9 mouse cellular contexts compared by ENCODE assay signal in the genomic region with DNA sequence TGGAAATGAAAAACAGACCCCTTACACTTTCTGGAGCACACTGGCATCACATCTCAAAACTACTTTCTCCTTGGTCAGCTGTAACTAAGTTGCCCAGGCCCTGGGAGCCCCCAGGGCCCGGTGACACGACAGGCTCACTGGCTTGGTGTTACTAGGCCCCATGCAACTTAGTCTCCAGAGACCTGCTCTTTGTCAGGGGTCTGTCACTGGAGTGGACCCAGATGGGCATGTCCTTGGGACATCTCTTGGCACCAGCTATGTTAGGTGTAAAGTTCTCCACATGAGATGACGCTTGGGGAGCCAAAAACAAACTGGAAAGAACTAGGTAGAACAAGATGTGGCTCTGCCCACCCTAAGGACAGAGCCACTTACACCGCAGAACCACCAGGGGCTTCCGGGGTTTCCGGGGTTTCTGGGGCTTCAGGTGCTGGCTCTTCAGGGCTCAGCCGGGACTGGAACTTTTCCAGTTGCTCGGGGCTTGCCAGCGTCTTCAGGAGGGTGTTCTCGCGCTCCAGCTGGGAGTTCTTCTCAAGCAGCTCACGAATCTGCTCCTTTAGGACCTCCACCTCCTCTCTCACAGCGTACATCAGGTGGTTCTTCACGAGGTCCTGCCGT. TPM values are rescaled to one million over a fixed set of nuclear protein-coding genes. Genes with fewer than 3 reads are reported as not detected.
DNase-seq lines count a peak whose midpoint lies in the region; ATAC-seq and TF ChIP-seq lines count a peak whose summit lies in the region.
"Had no signal": no experiment of that assay in that cellular context is flagged by ENCODE, and none has a peak within 500 bp of the region (broad histone marks: within the 10 kb centered on the region; RNA-seq: fewer than 3 reads in every experiment).

No protein-coding gene starts in this region.

- DNase-seq in hindbrain, embryonic 10.5 days (ENCODE audit: low spot score): no peak
- DNase-seq in CD4-positive helper T cell, adult 2 months (ENCODE audit: low read depth, low spot score): peak; percentile 59
- DNase-seq in testis, postnatal 10 days (ENCODE audit: low spot score): no peak
- DNase-seq in adipocyte (ENCODE audit: low spot score): no peak
- DNase-seq in left cerebral cortex, adult 8-10 months (ENCODE audit: low spot score in 2 of 2): no peak
- DNase-seq: embryo, embryonic 11 days had no signal

- peaks cover 6% of the 10 kb centered on the region; the same call in 1 of the 2 replicates for H3K4me1 ChIP-seq in hindbrain, embryonic 12.5 days
- H3K4me1 ChIP-seq in hindbrain, embryonic 10.5 days (replicated peaks): peaks cover 24% of the 10 kb centered on the region; the same call in 1 of the 2 replicates
- no peaks in the 10 kb centered on the region; the same call in 1 of the 2 replicates for H3K4me1 ChIP-seq in bone marrow, adult 2 months (ENCODE audit: control insufficient read depth, insufficient read depth, low read length)

- TF ChIP-seq POLR2A in bone marrow, adult 2 months (IDR thresholded peaks at IDR 0.05; ENCODE audit: borderline replicate concordance, control insufficient read depth, low read depth, low read length): no peak
- TF ChIP-seq POLR2A in myocyte (IDR thresholded peaks at IDR 0.05; ENCODE audit: insufficient read length, low read depth): no peak

- H3K36me3 ChIP-seq in hindbrain, embryonic 12.5 days: no peaks in the 10 kb centered on the region
- H3K36me3 ChIP-seq in hindbrain, embryonic 10.5 days: peaks cover 10% of the 10 kb centered on the region
- H3K36me3 ChIP-seq in myocyte (ENCODE audit: control insufficient read depth, insufficient read depth): peaks cover 3% of the 10 kb centered on the region

- H3K4me3 ChIP-seq in hindbrain, embryonic 12.5 days: no peak overlapping the region
- no peak overlapping the region for H3K4me3 ChIP-seq in hindbrain, embryonic 10.5 days
- H3K4me3 ChIP-seq in bone marrow, adult 2 months (replicated peaks; ENCODE audit: control insufficient read depth, low read depth, low read length): peak overlapping the region; percentile 84
- peak overlapping the region; percentile 81 for H3K4me3 ChIP-seq in myocyte

- H3K27me3 ChIP-seq in hindbrain, embryonic 12.5 days: peaks cover 54% of the 10 kb centered on the region
- H3K27me3 ChIP-seq in hindbrain, embryonic 10.5 days (ENCODE audit: insufficient read depth, poor library complexity, severe bottlenecking): peaks cover 73% of the 10 kb centered on the region
- H3K27me3 ChIP-seq in myocyte (ENCODE audit: control insufficient read depth, insufficient read depth, insufficient read length): no peaks in the 10 kb centered on the region

- 90% methylated on average over 15 of the region's 15 CpGs for WGBS in hindbrain, embryonic 12.5 days
- WGBS in hindbrain, embryonic 10.5 days: 87% methylated on average over 15 of the region's 15 CpGs
- 24% methylated on average over 15 of the region's 15 CpGs for WGBS in bone marrow, adult 2 months

- H3K4me2 ChIP-seq in hindbrain, embryonic 12.5 days (replicated peaks): 0 out of 2 replicates have a peak overlapping the region, but pooled peaks have one; percentile 59
- peak overlapping the region; percentile 88 for H3K4me2 ChIP-seq in myocyte (ENCODE audit: low read depth)

- no peak overlapping the region for H3ac ChIP-seq in myocyte (ENCODE audit: control insufficient read depth, insufficient read length)

- TF ChIP-seq CTCF in bone marrow, adult 2 months (IDR thresholded peaks at IDR 0.05; ENCODE audit: control insufficient read depth, insufficient read depth, low read length): no peak

- H3K9me3 ChIP-seq in hindbrain, embryonic 12.5 days (replicated peaks): no peaks in the 10 kb centered on the region
- no peaks in the 10 kb centered on the region for H3K9me3 ChIP-seq in hindbrain, embryonic 10.5 days

- ATAC-seq in hindbrain, embryonic 12.5 days (ENCODE audit: low FRiP score): no peak

- H3K79me2 ChIP-seq in myocyte (ENCODE audit: control insufficient read depth, insufficient read depth): peaks cover 15% of the 10 kb centered on the region

- no peak overlapping the region for H3K27ac ChIP-seq in hindbrain, embryonic 12.5 days
- no peak overlapping the region for H3K27ac ChIP-seq in hindbrain, embryonic 10.5 days
- H3K27ac ChIP-seq in bone marrow, adult 2 months (ENCODE audit: control insufficient read depth, insufficient read depth, low read depth, low read length, poor library complexity): peak overlapping the region; percentile 85

- H3K9ac ChIP-seq in hindbrain, embryonic 12.5 days: no peak overlapping the region

TF ChIP-seq in myocyte, 11 proteins besides CTCF, POLR2A, EP300 and RAD21:
- TF ChIP-seq POLR2AphosphoS2 (IDR thresholded peaks at IDR 0.05; ENCODE audit: insufficient read length, low read depth): no peak
- TF ChIP-seq CEBPB (IDR thresholded peaks at IDR 0.05; ENCODE audit: insufficient read depth, poor library complexity, severe bottlenecking): no peak
- TF ChIP-seq MYOG (IDR thresholded peaks at IDR 0.05; ENCODE audit: control insufficient read depth in 1 of 3, insufficient read depth in 1 of 3, insufficient read length in 2 of 3, low read depth in 2 of 3): no peak
- TF ChIP-seq TCF3 (IDR thresholded peaks at IDR 0.05; ENCODE audit: insufficient read length, low read depth): no peak
- no peak for TF ChIP-seq TCF12 (IDR thresholded peaks at IDR 0.05; ENCODE audit: insufficient read depth, poor library complexity, severe bottlenecking)
- TF ChIP-seq MAX (IDR thresholded peaks at IDR 0.05; ENCODE audit: low read depth): no peak
- TF ChIP-seq REST (IDR thresholded peaks at IDR 0.05; ENCODE audit: insufficient read depth, insufficient read length): no peak
- no peak for TF ChIP-seq E2F4 (IDR thresholded peaks at IDR 0.05; ENCODE audit: insufficient read depth)
- TF ChIP-seq MYOD1 (IDR thresholded peaks at IDR 0.05; ENCODE audit: control insufficient read depth in 1 of 3, insufficient read length in 2 of 3, low read depth in 2 of 3): no peak
- no peak for TF ChIP-seq USF1 (IDR thresholded peaks at IDR 0.05; ENCODE audit: low read depth)
- TF ChIP-seq SRF (IDR thresholded peaks at IDR 0.05; ENCODE audit: control insufficient read depth, insufficient read length, low read depth): no peak
TF ChIP-seq in myocyte: peak in this region for 0.

RNA-seq across cellular contexts. Expression of a gene that starts 59.9 kb away (rescaled TPM):
- 119 and 126 TPM in 2 replicates for polyA plus RNA-seq in hindbrain, embryonic 12.5 days (2016; fragmentation: Nextera tagmentation; extraction: Ambion mirVana)
- polyA plus RNA-seq in hindbrain, embryonic 10.5 days (2016; fragmentation: Nextera tagmentation; extraction: Ambion mirVana): 122 and 124 TPM in 2 replicates
- 51.1 and 59.6 TPM in 2 replicates for polyA plus RNA-seq in bone marrow, adult 2 months (2011; ENCODE audit: insufficient read depth, insufficient read length, low replicate concordance, missing spikeins)
- 87.0 TPM for polyA plus RNA-seq in myocyte (2012; fragmentation: generic; extraction: Trizol)
- total RNA-seq in left cerebral cortex, adult 8-10 months (2022): 10 to 100 TPM; 88.4 to 97.1 (median 92.7) TPM

Comparison
In these comparisons a context has a peak if more than half of its experiments do, and no peak if none do; other contexts are left out.
1. H3K4me3 ChIP-seq: peak in bone marrow, adult 2 months (single experiment) and myocyte (single experiment); none in hindbrain, embryonic 12.5 days (single experiment) and hindbrain, embryonic 10.5 days (single experiment).